Comparison of ENCODE assay signal across 13 mouse cellular contexts in genomic region chr8:46982770-46983169, GRCm38 (mm10). TPM values are rescaled to one million over a fixed set of nuclear protein-coding genes. Genes with fewer than 3 reads are reported as not detected.
DNase-seq lines count a peak whose midpoint lies in the region; ATAC-seq lines count a peak whose summit lies in the region.
"Had no signal": no experiment of that assay in that cellular context is flagged by ENCODE, and none has a peak within 500 bp of the region (broad histone marks: within the 10 kb centered on the region; RNA-seq: fewer than 3 reads in every experiment).

No protein-coding gene starts in this region.

- no peak for ATAC-seq in liver, embryonic 12.5 days
- ATAC-seq in heart, embryonic 13.5 days (ENCODE audit: extremely low read depth, insufficient number of reproducible peaks, low FRiP score, low TSS enrichment): peak; percentile 77
- no peak for ATAC-seq in CD4-positive, CD25-positive, alpha-beta regulatory T cell, adult 4 months
- ATAC-seq: hindbrain, embryonic 16.5 days had no signal

- H3K4me2 ChIP-seq in liver, embryonic 12.5 days: no peak overlapping the region
- no peak overlapping the region for H3K4me2 ChIP-seq in heart, embryonic 13.5 days
- H3K4me2 ChIP-seq: liver, embryonic 13.5 days; midbrain, embryonic 12.5 days had no signal

- WGBS in liver, embryonic 12.5 days (ENCODE audit: insufficient replicate concordance): 56% methylated on average over 4 of the region's 4 CpGs
- 36% methylated on average over 4 of the region's 4 CpGs for WGBS in heart, embryonic 13.5 days
- 92% methylated on average over 4 of the region's 4 CpGs for WGBS in forebrain, embryonic 10.5 days
- 83% methylated on average over 4 of the region's 4 CpGs for WGBS in hindbrain, embryonic 10.5 days

- H3K4me1 ChIP-seq in liver, embryonic 12.5 days: no peaks in the 10 kb centered on the region
- peaks cover 10% of the 10 kb centered on the region for H3K4me1 ChIP-seq in heart, embryonic 13.5 days
- no peaks in the 10 kb centered on the region for H3K4me1 ChIP-seq in forebrain, embryonic 10.5 days
- no peaks in the 10 kb centered on the region for H3K4me1 ChIP-seq in hindbrain, embryonic 10.5 days (replicated peaks)
- H3K4me1 ChIP-seq: liver, embryonic 13.5 days; midbrain, embryonic 12.5 days had no signal

- no peak overlapping the region for H3K27ac ChIP-seq in liver, embryonic 12.5 days
- H3K27ac ChIP-seq in heart, embryonic 13.5 days (replicated peaks): peak overlapping the region; percentile 53
- no peak overlapping the region for H3K27ac ChIP-seq in forebrain, embryonic 10.5 days
- H3K27ac ChIP-seq in hindbrain, embryonic 10.5 days: no peak overlapping the region
- H3K27ac ChIP-seq: liver, embryonic 13.5 days; midbrain, embryonic 12.5 days had no signal

- H3K9me3 ChIP-seq in liver, embryonic 12.5 days (replicated peaks): no peaks in the 10 kb centered on the region
- no peaks in the 10 kb centered on the region for H3K9me3 ChIP-seq in heart, embryonic 13.5 days
- no peaks in the 10 kb centered on the region for H3K9me3 ChIP-seq in forebrain, embryonic 10.5 days
- no peaks in the 10 kb centered on the region for H3K9me3 ChIP-seq in hindbrain, embryonic 10.5 days
- H3K9me3 ChIP-seq: liver, embryonic 13.5 days; midbrain, embryonic 12.5 days had no signal

- DNase-seq in liver: peak; percentile 13
- DNase-seq in kidney, adult 9 months: peak; percentile 82
- DNase-seq in lung, postnatal 14 days: peak; percentile 29
- DNase-seq in forebrain, embryonic 10.5 days (ENCODE audit: extremely low spot score, low spot score): no peak
- DNase-seq in hindbrain, embryonic 10.5 days (ENCODE audit: low spot score): no peak
- DNase-seq: cerebellum, adult 9-11 months; liver, embryonic 13.5 days; thymus, postnatal 36 days had no signal

- H3K36me3 ChIP-seq in liver, embryonic 12.5 days: no peaks in the 10 kb centered on the region
- no peaks in the 10 kb centered on the region for H3K36me3 ChIP-seq in heart, embryonic 13.5 days
- no peaks in the 10 kb centered on the region for H3K36me3 ChIP-seq in forebrain, embryonic 10.5 days (replicated peaks)
- H3K36me3 ChIP-seq in hindbrain, embryonic 10.5 days: no peaks in the 10 kb centered on the region
- H3K36me3 ChIP-seq: liver, embryonic 13.5 days; midbrain, embryonic 12.5 days had no signal

- H3K4me3 ChIP-seq in liver, embryonic 12.5 days: no peak overlapping the region
- no peak overlapping the region for H3K4me3 ChIP-seq in heart, embryonic 13.5 days
- H3K4me3 ChIP-seq in forebrain, embryonic 10.5 days: no peak overlapping the region
- no peak overlapping the region for H3K4me3 ChIP-seq in hindbrain, embryonic 10.5 days
- H3K4me3 ChIP-seq: liver, embryonic 13.5 days; midbrain, embryonic 12.5 days had no signal

- H3K27me3 ChIP-seq in liver, embryonic 12.5 days (replicated peaks): no peaks in the 10 kb centered on the region
- no peaks in the 10 kb centered on the region for H3K27me3 ChIP-seq in heart, embryonic 13.5 days (replicated peaks)
- no peaks in the 10 kb centered on the region for H3K27me3 ChIP-seq in forebrain, embryonic 10.5 days (ENCODE audit: poor library complexity, severe bottlenecking)
- no peaks in the 10 kb centered on the region for H3K27me3 ChIP-seq in hindbrain, embryonic 10.5 days (ENCODE audit: insufficient read depth, poor library complexity, severe bottlenecking)
- H3K27me3 ChIP-seq: liver, embryonic 13.5 days; midbrain, embryonic 12.5 days had no signal

- no peak overlapping the region for H3K9ac ChIP-seq in liver, embryonic 12.5 days
- H3K9ac ChIP-seq in heart, embryonic 13.5 days: no peak overlapping the region
- H3K9ac ChIP-seq: liver, embryonic 13.5 days; midbrain, embryonic 12.5 days had no signal

RNA-seq across cellular contexts. Expression of gene Enpp6, which starts 3.9 kb away (rescaled TPM):
- 0.25 and 0.29 TPM in 2 replicates for polyA plus RNA-seq in liver, embryonic 12.5 days (2016; fragmentation: Nextera tagmentation; extraction: Ambion mirVana)
- 1.9 and 2.9 TPM in 2 replicates for polyA plus RNA-seq in heart, embryonic 13.5 days (2015; fragmentation: Nextera tagmentation; extraction: Ambion mirVana)
- polyA plus RNA-seq in CD4-positive, CD25-positive, alpha-beta regulatory T cell, adult 4 months (2017; shearing (Covaris generic)): under 1 TPM; 0.46 to 0.96 TPM
- 0.11 TPM in 1 of 2 replicates, not detected in the other for polyA plus RNA-seq in forebrain, embryonic 10.5 days (2016; fragmentation: Nextera tagmentation; extraction: Ambion mirVana)
- polyA plus RNA-seq in hindbrain, embryonic 10.5 days (2016; fragmentation: Nextera tagmentation; extraction: Ambion mirVana): 0.43 and 0.68 TPM in 2 replicates

Comparison
In these comparisons a context has a peak if more than half of its experiments do, and no peak if none do; other contexts are left out.
1. DNase-seq: peak in liver (single experiment), kidney, adult 9 months (single experiment) and lung, postnatal 14 days (single experiment); none in forebrain, embryonic 10.5 days (single experiment) and hindbrain, embryonic 10.5 days (single experiment).